Mouse (Mus musculus): Measurements from ENCODE around the gene Cfap97d1. TPM values are rescaled to one million over a fixed set of nuclear protein-coding genes. Genes with fewer than 3 reads are reported as not detected.

The Cfap97d1 gene
- polyA plus RNA-seq, 1 experiment from 2014 or later, result not detected

- WGBS, result 98% methylated on average over 1 of the region's 1 CpGs
- no peaks in the 10 kb centered on the region for H3K27me3 ChIP-seq (replicated peaks)
- peaks cover 68% of the 10 kb centered on the region for H3K36me3 ChIP-seq
- no peak overlapping the region for H3K27ac ChIP-seq
- ATAC-seq (ENCODE audit: low FRiP score, low read depth), result no peak
- no peak overlapping the region for H3K9ac ChIP-seq
- H3K9me3 ChIP-seq, result no peaks in the 10 kb centered on the region
- H3K4me3 ChIP-seq, result no peak overlapping the region
- peaks cover 9% of the 10 kb centered on the region for H3K4me1 ChIP-seq
- no peak overlapping the region for H3K4me2 ChIP-seq (replicated peaks)
Measured at GRCm38 (mm10) chr11:102016136-102016535, 32.1 kb downstream of the Cfap97d1 start.

GRCm38 (mm10) chr11:102019736-102020135, 35.7 kb downstream of the Cfap97d1 start:
- 78% methylated on average over 9 of the region's 9 CpGs for WGBS
- H3K27me3 ChIP-seq (replicated peaks), result 0 out of 2 replicates have a peak, but pooled peaks cover 4% of the 10 kb centered on the region
- no peak overlapping the region for H3K27ac ChIP-seq
- H3K4me2 ChIP-seq (replicated peaks), result no peak overlapping the region
- no peaks in the 10 kb centered on the region for H3K9me3 ChIP-seq
- H3K4me3 ChIP-seq, result no peak overlapping the region
- H3K9ac ChIP-seq, result no peak overlapping the region
- H3K36me3 ChIP-seq, result peaks cover 60% of the 10 kb centered on the region
- peaks cover 25% of the 10 kb centered on the region for H3K4me1 ChIP-seq
- no peak for ATAC-seq (ENCODE audit: low FRiP score, low read depth)

GRCm38 (mm10) chr11:102021196-102021595, 37.1 kb downstream of the Cfap97d1 start:
- H3K27ac ChIP-seq, result no peak overlapping the region
- WGBS, result 93% methylated on average over 5 of the region's 5 CpGs

GRCm38 (mm10) chr11:102023406-102023805, 39.3 kb downstream of the Cfap97d1 start:
- Histone ChIP-seq H3K36me3 (peaks cover 32% of the 10 kb centered on the region), H3K4me3 (no peak overlapping the region), H3K9me3 (no peaks in the 10 kb centered on the region), H3K27ac (no peak overlapping the region), H3K4me1 (peaks cover 45% of the 10 kb centered on the region), H3K4me2 (replicated peaks) (0 out of 2 replicates have a peak overlapping the region, but pooled peaks have one; percentile 16), H3K27me3 (replicated peaks) (0 out of 2 replicates have a peak, but pooled peaks cover 4% of the 10 kb centered on the region), H3K9ac (no peak overlapping the region)
- no peak for ATAC-seq (ENCODE audit: low FRiP score, low read depth)
- WGBS, result 75% methylated on average over 13 of the region's 13 CpGs

More at GRCm38 (mm10) chr11:102021196-102021595, 37.1 kb downstream of the Cfap97d1 start:
- H3K4me3 ChIP-seq, result no peak overlapping the region
- no peaks in the 10 kb centered on the region for H3K9me3 ChIP-seq
- H3K4me1 ChIP-seq, result peaks cover 31% of the 10 kb centered on the region
- H3K27me3 ChIP-seq (replicated peaks), result 0 out of 2 replicates have a peak, but pooled peaks cover 4% of the 10 kb centered on the region
- H3K36me3 ChIP-seq, result peaks cover 52% of the 10 kb centered on the region
- H3K9ac ChIP-seq, result no peak overlapping the region
- H3K4me2 ChIP-seq (replicated peaks), result no peak overlapping the region
- no peak for ATAC-seq (ENCODE audit: low FRiP score, low read depth)

GRCm38 (mm10) chr11:102024084-102024758, 40.1 kb downstream of the Cfap97d1 start:
- Histone ChIP-seq H3K4me3 (no peak overlapping the region), H3K4me2 (replicated peaks) (peak overlapping the region; percentile 83; the same call in 1 of the 2 replicates)
- WGBS, result 87% methylated on average over 6 of the region's 6 CpGs

GRCm38 (mm10) chr11:102024875-102025274, 40.8 kb downstream of the Cfap97d1 start:
- H3K9ac ChIP-seq, result peak overlapping the region; percentile 88; the same call in 1 of the 2 replicates
- H3K9me3 ChIP-seq, result no peaks in the 10 kb centered on the region
- ATAC-seq (ENCODE audit: low FRiP score, low read depth), result no peak
- H3K27me3 ChIP-seq (replicated peaks), result 0 out of 2 replicates have a peak, but pooled peaks cover 4% of the 10 kb centered on the region
- H3K36me3 ChIP-seq, result peaks cover 25% of the 10 kb centered on the region
- peaks cover 45% of the 10 kb centered on the region for H3K4me1 ChIP-seq
- H3K4me3 ChIP-seq, result peak overlapping the region; percentile 70; the same call in 1 of the 2 replicates
- peak overlapping the region; percentile 83 for H3K4me2 ChIP-seq (replicated peaks)
- no peak overlapping the region for H3K27ac ChIP-seq
- WGBS, result 84% methylated on average over 4 of the region's 4 CpGs

More at GRCm38 (mm10) chr11:102024084-102024758, 40.1 kb downstream of the Cfap97d1 start:
- Histone ChIP-seq H3K27ac (no peak overlapping the region), H3K36me3 (peaks cover 27% of the 10 kb centered on the region), H3K9ac (no peak overlapping the region), H3K9me3 (no peaks in the 10 kb centered on the region), H3K4me1 (peaks cover 45% of the 10 kb centered on the region), H3K27me3 (replicated peaks) (0 out of 2 replicates have a peak, but pooled peaks cover 4% of the 10 kb centered on the region)
- no peak for ATAC-seq (ENCODE audit: low FRiP score, low read depth)

- peak overlapping the region; percentile 88 for H3K9ac ChIP-seq
- peaks cover 20% of the 10 kb centered on the region for H3K36me3 ChIP-seq
- 34% methylated on average over 7 of the region's 7 CpGs for WGBS
- H3K4me1 ChIP-seq, result peaks cover 47% of the 10 kb centered on the region
- peak overlapping the region; percentile 70; the same call in 1 of the 2 replicates for H3K4me3 ChIP-seq
- H3K9me3 ChIP-seq, result no peaks in the 10 kb centered on the region
- no peak for ATAC-seq (ENCODE audit: low FRiP score, low read depth)
- H3K4me2 ChIP-seq (replicated peaks), result peak overlapping the region; percentile 83
- no peak overlapping the region for H3K27ac ChIP-seq
- H3K27me3 ChIP-seq (replicated peaks), result 0 out of 2 replicates have a peak, but pooled peaks cover 4% of the 10 kb centered on the region
Measured at GRCm38 (mm10) chr11:102025354-102025753, 41.3 kb downstream of the Cfap97d1 start.

GRCm38 (mm10) chr11:102025991-102026660, 42.0 kb downstream of the Cfap97d1 start:
- Histone ChIP-seq H3K4me3 (peak overlapping the region; percentile 70), H3K9me3 (no peaks in the 10 kb centered on the region), H3K27me3 (replicated peaks) (0 out of 2 replicates have a peak, but pooled peaks cover 4% of the 10 kb centered on the region), H3K36me3 (peaks cover 16% of the 10 kb centered on the region), H3K27ac (peak overlapping the region; percentile 87), H3K9ac (peak overlapping the region; percentile 88), H3K4me1 (peaks cover 49% of the 10 kb centered on the region), H3K4me2 (replicated peaks) (peak overlapping the region; percentile 83)
- peak; percentile 14 for ATAC-seq (ENCODE audit: low FRiP score, low read depth)
- WGBS, result 3% methylated on average over 23 of the region's 23 CpGs

- WGBS, result 1% methylated on average over 67 of the region's 73 CpGs
- H3K4me1 ChIP-seq, result peaks cover 49% of the 10 kb centered on the region
- ATAC-seq (ENCODE audit: low FRiP score, low read depth), result peak; percentile 92
Measured at GRCm38 (mm10) chr11:102026694-102027360, 42.7 kb downstream of the Cfap97d1 start.

GRCm38 (mm10) chr11:102027361-102028017, 43.4 kb downstream of the Cfap97d1 start:
- H3K27me3 ChIP-seq (replicated peaks), result 0 out of 2 replicates have a peak, but pooled peaks cover 4% of the 10 kb centered on the region
- 0 out of 2 replicates have a peak overlapping the region, but pooled peaks have one; percentile 3 for H3K9ac ChIP-seq
- peak overlapping the region; percentile 83 for H3K4me2 ChIP-seq (replicated peaks)
- H3K4me1 ChIP-seq, result peaks cover 49% of the 10 kb centered on the region
- ATAC-seq (ENCODE audit: low FRiP score, low read depth), result peak; percentile 42
- H3K36me3 ChIP-seq, result peaks cover 8% of the 10 kb centered on the region
- H3K9me3 ChIP-seq, result no peaks in the 10 kb centered on the region
- peak overlapping the region; percentile 87 for H3K27ac ChIP-seq
- WGBS, result 3% methylated on average over 12 of the region's 12 CpGs
- H3K4me3 ChIP-seq, result peak overlapping the region; percentile 70

More at GRCm38 (mm10) chr11:102026694-102027360, 42.7 kb downstream of the Cfap97d1 start:
- peak overlapping the region; percentile 83 for H3K4me2 ChIP-seq (replicated peaks)
- 0 out of 2 replicates have a peak, but pooled peaks cover 4% of the 10 kb centered on the region for H3K27me3 ChIP-seq (replicated peaks)
- peak overlapping the region; percentile 88 for H3K9ac ChIP-seq
- peak overlapping the region; percentile 87 for H3K27ac ChIP-seq
- peaks cover 10% of the 10 kb centered on the region for H3K36me3 ChIP-seq
- H3K9me3 ChIP-seq, result no peaks in the 10 kb centered on the region
- H3K4me3 ChIP-seq, result peak overlapping the region; percentile 70
